Mouse (Mus musculus): ENCODE results near the gene Urm1.

- TF ChIP-seq CTCF (IDR thresholded peaks at IDR 0.05; ENCODE audit: low read depth, low read length) = no peak
- no peak for TF ChIP-seq TAL1 (conservative IDR thresholded peaks at IDR 0.05; ENCODE audit: low read depth, low read length)
- no peak for TF ChIP-seq POLR2AphosphoS5 (IDR thresholded peaks at IDR 0.05; ENCODE audit: insufficient replicate concordance, low read depth, low read length)
These were observed 6.5 kb downstream of the Urm1 start for GRCm38 (mm10) chr2:29826318-29826925.
